Mouse (Mus musculus) forebrain, embryonic 14.5 days (tissue): Measurements from ENCODE around the gene Tbc1d8b. TPM values are rescaled to one million over a fixed set of nuclear protein-coding genes. Genes with fewer than 3 reads are reported as not detected.

Source experiments
- ATAC-seq: fragments of 200-750 bp; cut with Nextera tagmentation; 2 replicates; pipeline ENCODE4 v1.8.0; 2017; ENCODE audit warnings: mild to moderate bottlenecking, moderate library complexity
- DNase-seq: peaks from one replicate; pipeline ENCODE4 v3.0.0-alpha.2; 2015; ENCODE audit warnings: low spot score
- H3K27ac ChIP-seq: fragments of 300-500 bp; sonication (generic); 2 replicates; pipeline ENCODE4 v1.5.1; 2014; ENCODE audit warnings: low read depth, mild to moderate bottlenecking, control low read depth, low read length, moderate library complexity
- H3K27me3 ChIP-seq: fragments of 300-500 bp; sonication (generic); replicated peaks from 2 replicates; pipeline ENCODE4 v1.6.1; 2014; ENCODE audit warnings: low read length, control low read depth, mixed read lengths; ENCODE audit not compliant: control insufficient read depth, insufficient read depth
- H3K36me3 ChIP-seq: fragments of 300-500 bp; sonication (generic); 2 replicates; pipeline ENCODE4 v1.6.1; 2014; ENCODE audit warnings: low read length, control low read depth; ENCODE audit not compliant: control insufficient read depth, insufficient read depth
- H3K4me1 ChIP-seq: fragments of 300-500 bp; sonication (generic); 2 replicates; pipeline ENCODE4 v1.6.1; 2014; ENCODE audit warnings: antibody characterized with exemption, low read length, control low read depth; ENCODE audit not compliant: control insufficient read depth, insufficient read depth
- H3K4me2 ChIP-seq: fragments of 300-500 bp; sonication (generic); 2 replicates; pipeline ENCODE4 v1.6.1; 2014; ENCODE audit warnings: mild to moderate bottlenecking, control low read depth, low read length
- H3K4me3 ChIP-seq: fragments of 300-500 bp; sonication (generic); 2 replicates; pipeline ENCODE4 v1.5.1; 2014; ENCODE audit warnings: low read depth, low read length, control low read depth
- H3K9ac ChIP-seq: fragments of 300-500 bp; sonication (generic); 2 replicates; pipeline ENCODE4 v1.6.1; 2014; ENCODE audit warnings: mild to moderate bottlenecking, low read length, control low read depth, moderate library complexity
- H3K9me3 ChIP-seq: fragments of 300-500 bp; sonication (generic); replicated peaks from 2 replicates; pipeline ENCODE4 v1.6.1; 2016; ENCODE audit warnings: low read length, control low read depth, mixed read lengths; ENCODE audit not compliant: control insufficient read depth
- WGBS: fragments of 180-500 bp; shearing (Covaris S2); extraction: QIAGEN DNeasy Blood & Tissue Kit; methylation state at CpG from one replicate; pipeline ENCODE4 v1.1.7; 2014; 5-methylcytosine and 5-hydroxymethylcytosine counted together
- polyA plus RNA-seq: library from polyadenylated mRNA; unstranded; fragments of >200 nt; fragmentation: Nextera tagmentation; extraction: Ambion mirVana; gene quantifications from 2 replicates; pipeline ENCODE4 v1.2.1, GENCODE M21; 2014

Gene Tbc1d8b
- polyA plus RNA-seq = 0.36 and 0.53 TPM in 2 replicates

DNA sequence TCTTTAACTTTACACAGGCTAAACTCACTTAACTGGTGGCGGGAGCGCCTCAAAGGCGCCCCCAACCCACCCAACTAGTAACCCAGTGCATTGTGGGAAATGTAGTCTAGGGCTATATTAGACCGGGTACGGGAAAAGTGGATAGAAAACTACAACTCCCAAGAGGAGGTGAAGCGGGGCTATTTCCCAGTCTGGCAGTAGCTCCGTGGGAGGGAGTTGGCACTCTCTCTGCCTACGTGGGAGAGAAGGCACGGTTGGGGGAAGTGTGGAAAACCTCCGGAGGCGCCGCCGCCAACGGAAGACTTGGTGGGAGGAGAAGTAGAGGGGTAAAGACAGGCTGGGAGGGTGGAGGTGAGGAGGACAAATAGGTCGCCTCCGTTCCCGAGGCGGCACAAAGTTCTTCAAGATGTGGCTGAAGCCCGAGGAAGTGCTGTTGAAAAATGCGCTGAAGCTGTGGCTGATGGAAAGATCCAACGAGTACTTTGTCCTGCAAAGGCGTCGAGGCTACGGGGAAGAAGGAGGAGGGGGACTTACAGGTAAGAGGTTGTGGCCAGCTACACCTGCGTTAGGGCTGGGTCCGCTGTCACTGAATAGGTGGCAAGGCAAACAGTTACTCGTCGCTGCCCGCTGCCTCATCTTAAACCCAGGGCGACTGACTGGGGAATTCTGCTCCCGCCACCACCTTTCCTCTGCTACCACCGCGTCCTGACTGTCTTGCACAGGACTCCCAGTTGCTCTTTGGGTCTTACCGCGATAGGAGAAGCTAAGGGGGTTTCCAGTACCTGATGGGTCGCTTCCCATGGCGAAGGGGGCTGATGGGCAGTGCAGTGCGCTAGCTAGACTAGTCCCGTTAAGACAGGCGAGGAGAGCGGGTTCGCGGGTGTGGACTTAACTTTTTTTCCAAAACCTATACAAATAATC is at the start of gene Tbc1d8b:
Tbc1d8b (plus strand) TSS at position 222 of the 921 bp plus-strand sequence.
- no peaks in the 10 kb centered on the region for H3K27me3 ChIP-seq
- no peaks in the 10 kb centered on the region for H3K36me3 ChIP-seq
- H3K27ac ChIP-seq = no peak within 1 kb of the TSS
- H3K9ac ChIP-seq = peak within 1 kb of the TSS; percentile 54
- H3K9me3 ChIP-seq = no peaks in the 10 kb centered on the region
- H3K4me2 ChIP-seq = peak within 1 kb of the TSS; percentile 58
- 24% methylated on average over 43 of the region's 43 CpGs for WGBS
- ATAC-seq (peak; percentile 100), DNase-seq (peak; percentile 96)
- H3K4me3 ChIP-seq = peak within 1 kb of the TSS; percentile 46
- H3K4me1 ChIP-seq = no peaks in the 10 kb centered on the region

- H3K9me3 ChIP-seq = no peaks in the 10 kb centered on the region
- no peaks in the 10 kb centered on the region for H3K27me3 ChIP-seq
- H3K4me1 ChIP-seq = no peaks in the 10 kb centered on the region
- 87% methylated on average over 2 of the region's 2 CpGs for WGBS
- no peak overlapping the region for H3K27ac ChIP-seq
- no peak overlapping the region for H3K9ac ChIP-seq
- no peaks in the 10 kb centered on the region for H3K36me3 ChIP-seq
- no peak overlapping the region for H3K4me3 ChIP-seq
- H3K4me2 ChIP-seq = no peak overlapping the region
- ATAC-seq = no peak
- no peak for DNase-seq
Observed at GRCm38 (mm10) chrX:139639744-139640143, 45.1 kb upstream of the Tbc1d8b start.

DNA sequence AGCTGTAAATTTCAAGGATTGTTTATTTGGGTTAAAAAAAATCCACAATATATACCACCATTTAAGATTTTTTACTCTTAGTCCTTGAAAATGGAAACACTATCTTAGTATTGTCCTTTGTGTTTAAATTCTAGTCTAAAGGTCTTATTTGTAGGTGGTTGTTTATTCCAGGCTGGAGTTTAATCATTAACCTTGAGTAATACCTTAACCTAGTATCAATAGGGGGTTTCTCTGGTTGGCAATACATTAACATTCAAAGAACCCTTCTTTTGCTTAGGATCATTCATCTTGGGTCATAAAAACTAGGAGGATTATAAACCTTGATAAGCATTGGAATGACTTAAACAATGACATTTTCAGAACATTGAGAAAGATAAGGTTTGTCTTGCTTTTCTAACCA is 44.4 kb upstream of the Tbc1d8b start:
- H3K27me3 ChIP-seq = no peaks in the 10 kb centered on the region
- no peak overlapping the region for H3K9ac ChIP-seq
- no peak overlapping the region for H3K4me3 ChIP-seq
- H3K9me3 ChIP-seq = no peaks in the 10 kb centered on the region
- no peaks in the 10 kb centered on the region for H3K36me3 ChIP-seq
- no peak overlapping the region for H3K4me2 ChIP-seq
- DNase-seq = no peak
- no peaks in the 10 kb centered on the region for H3K4me1 ChIP-seq
- ATAC-seq = no peak
- no peak overlapping the region for H3K27ac ChIP-seq

- no peak overlapping the region for H3K27ac ChIP-seq
- no peaks in the 10 kb centered on the region for H3K9me3 ChIP-seq
- H3K4me3 ChIP-seq = no peak overlapping the region
- H3K4me2 ChIP-seq = no peak overlapping the region
- ATAC-seq = no peak
- H3K9ac ChIP-seq = no peak overlapping the region
- no peaks in the 10 kb centered on the region for H3K4me1 ChIP-seq
- H3K27me3 ChIP-seq = no peaks in the 10 kb centered on the region
- 77% methylated on average over 5 of the region's 5 CpGs for WGBS
- DNase-seq = no peak
- no peaks in the 10 kb centered on the region for H3K36me3 ChIP-seq
Observed at GRCm38 (mm10) chrX:139652226-139652625, 32.6 kb upstream of the Tbc1d8b start.

GRCm38 (mm10) chrX:139653292-139653691 is 31.5 kb upstream of the Tbc1d8b start:
- H3K4me1 ChIP-seq = no peaks in the 10 kb centered on the region
- H3K4me3 ChIP-seq = no peak overlapping the region
- H3K9ac ChIP-seq = no peak overlapping the region
- H3K27ac ChIP-seq = no peak overlapping the region
- H3K27me3 ChIP-seq = no peaks in the 10 kb centered on the region
- DNase-seq = no peak
- no peak for ATAC-seq
- no peaks in the 10 kb centered on the region for H3K9me3 ChIP-seq
- no peaks in the 10 kb centered on the region for H3K36me3 ChIP-seq
- no peak overlapping the region for H3K4me2 ChIP-seq
- WGBS = 86% methylated on average over 3 of the region's 3 CpGs

DNA sequence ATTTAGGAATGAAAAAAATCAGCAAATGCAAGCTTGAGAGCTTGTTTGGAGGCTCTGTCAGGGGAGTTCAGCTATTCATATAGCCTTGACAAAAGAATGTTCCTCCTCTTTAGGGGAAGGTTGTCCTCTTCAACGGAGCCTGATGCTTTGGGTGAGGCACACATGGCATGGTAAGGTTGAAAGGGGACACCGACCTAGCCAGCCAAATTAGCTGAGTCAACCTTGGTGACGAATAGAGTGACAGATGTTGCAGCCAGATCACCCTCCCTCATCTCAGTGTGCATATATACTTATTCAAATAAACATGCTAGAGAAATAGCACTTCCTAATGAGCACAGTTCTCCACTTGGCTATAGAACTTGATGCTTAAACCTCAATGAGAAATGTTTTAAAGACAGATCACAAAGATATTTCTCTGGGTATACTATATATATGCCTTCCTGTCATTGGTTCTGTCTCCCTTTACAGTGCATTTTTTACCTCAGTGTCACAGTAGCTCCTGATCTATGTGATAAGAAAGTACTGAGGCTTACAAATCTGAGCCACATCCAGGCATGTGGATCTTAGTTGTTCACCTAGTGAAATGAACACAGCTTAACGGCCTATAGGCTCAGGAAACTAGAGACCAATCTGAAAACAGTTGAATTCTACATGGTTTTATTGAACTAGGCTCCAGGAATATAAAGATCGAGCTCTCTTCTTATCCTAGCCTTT is 30.3 kb upstream of the Tbc1d8b start:
- no peak overlapping the region for H3K4me2 ChIP-seq
- H3K9ac ChIP-seq = no peak overlapping the region
- 77% methylated on average over 5 of the region's 5 CpGs for WGBS
- no peak overlapping the region for H3K4me3 ChIP-seq
- no peaks in the 10 kb centered on the region for H3K36me3 ChIP-seq
- H3K4me1 ChIP-seq = no peaks in the 10 kb centered on the region
- DNase-seq (no peak), ATAC-seq (no peak)
- H3K27ac ChIP-seq = no peak overlapping the region
- no peaks in the 10 kb centered on the region for H3K27me3 ChIP-seq
- no peaks in the 10 kb centered on the region for H3K9me3 ChIP-seq

DNA sequence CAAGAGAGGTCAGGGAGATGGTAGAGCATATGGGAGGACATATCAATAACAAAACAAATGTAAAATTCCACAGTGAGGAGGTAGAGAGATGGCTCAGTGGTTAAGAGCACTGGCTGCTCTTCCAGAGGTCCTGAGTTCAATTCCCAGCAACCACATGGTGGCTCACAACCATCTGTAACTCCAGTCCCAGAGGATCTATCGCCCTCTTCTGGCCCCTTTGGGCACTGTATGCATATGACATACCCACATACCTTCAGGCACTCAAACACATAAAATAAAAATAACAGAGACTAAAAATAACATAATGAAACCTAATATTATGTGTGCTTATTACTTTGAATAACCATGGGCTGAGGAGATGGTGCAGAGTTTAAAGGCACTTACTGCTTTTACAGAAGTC is 22.7 kb upstream of the Tbc1d8b start:
- Histone ChIP-seq H3K27me3 (no peaks in the 10 kb centered on the region), H3K9ac (no peak overlapping the region), H3K4me3 (no peak overlapping the region), H3K9me3 (no peaks in the 10 kb centered on the region), H3K4me1 (no peaks in the 10 kb centered on the region), H3K4me2 (no peak overlapping the region), H3K36me3 (no peaks in the 10 kb centered on the region), H3K27ac (no peak overlapping the region)
- ATAC-seq (no peak), DNase-seq (no peak)
- WGBS = 56% methylated on average over 1 of the region's 1 CpGs

GRCm38 (mm10) chrX:139665829-139666228 is 19.0 kb upstream of the Tbc1d8b start:
- ATAC-seq (no peak), DNase-seq (no peak)
- Histone ChIP-seq H3K4me1 (no peaks in the 10 kb centered on the region), H3K9ac (no peak overlapping the region), H3K9me3 (no peaks in the 10 kb centered on the region), H3K27ac (no peak overlapping the region), H3K27me3 (no peaks in the 10 kb centered on the region), H3K36me3 (no peaks in the 10 kb centered on the region), H3K4me3 (no peak overlapping the region), H3K4me2 (no peak overlapping the region)
- 81% methylated on average over 2 of the region's 2 CpGs for WGBS

DNA sequence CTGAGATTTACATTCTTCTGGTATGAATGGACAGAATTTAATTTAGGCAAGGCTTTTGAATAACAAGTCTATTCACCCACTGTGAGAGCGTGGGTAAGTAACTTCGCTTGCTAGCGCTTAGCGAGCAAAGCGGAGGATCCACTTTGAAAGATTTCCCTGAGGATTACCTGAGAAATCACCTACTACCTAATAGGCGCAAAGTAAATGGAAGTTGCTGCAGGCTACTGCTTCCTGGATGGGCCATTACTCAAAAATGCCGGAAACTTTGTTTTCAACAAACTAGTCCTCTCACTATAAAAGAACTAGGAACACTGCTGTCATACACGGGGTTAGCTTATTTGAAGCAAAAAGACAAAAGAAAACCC is 404 bp upstream of the Tbc1d8b start:
- Histone ChIP-seq H3K27ac (no peak overlapping the region), H3K27me3 (no peaks in the 10 kb centered on the region), H3K4me3 (peak overlapping the region; percentile 46), H3K9ac (no peak overlapping the region; the same call in 1 of the 2 replicates), H3K36me3 (no peaks in the 10 kb centered on the region), H3K4me2 (peak overlapping the region; percentile 58), H3K9me3 (no peaks in the 10 kb centered on the region), H3K4me1 (no peaks in the 10 kb centered on the region)
- DNase-seq = no peak
- 40% methylated on average over 8 of the region's 8 CpGs for WGBS
- no peak for ATAC-seq
